8 mouse cellular contexts compared by ENCODE assay signal in genomic region chr8:111732406-111733085, GRCm38 (mm10). TPM values are rescaled to one million over a fixed set of nuclear protein-coding genes. Genes with fewer than 3 reads are reported as not detected.
DNase-seq lines count a peak whose midpoint lies in the region; ATAC-seq lines count a peak whose summit lies in the region.

No protein-coding gene starts in this region.

- H3K4me2 ChIP-seq in lung, embryonic 15.5 days, result peak overlapping the region; percentile 61
- H3K4me2 ChIP-seq in embryonic facial prominence, embryonic 13.5 days, result peak overlapping the region; percentile 74
- H3K4me2 ChIP-seq in hindbrain, embryonic 16.5 days (ENCODE audit: low read length), result peak overlapping the region; percentile 73
- peak overlapping the region; percentile 87 for H3K4me2 ChIP-seq in liver, embryonic 15.5 days

- H3K27me3 ChIP-seq in lung, embryonic 15.5 days, result no peaks in the 10 kb centered on the region
- H3K27me3 ChIP-seq in embryonic facial prominence, embryonic 13.5 days, result no peaks in the 10 kb centered on the region
- H3K27me3 ChIP-seq in hindbrain, embryonic 16.5 days (replicated peaks; ENCODE audit: control insufficient read depth, insufficient read depth, low read length), result no peaks in the 10 kb centered on the region
- H3K27me3 ChIP-seq in liver, embryonic 15.5 days, result peaks cover 94% of the 10 kb centered on the region

- H3K4me1 ChIP-seq in lung, embryonic 15.5 days, result peaks cover 91% of the 10 kb centered on the region
- H3K4me1 ChIP-seq in embryonic facial prominence, embryonic 13.5 days, result peaks cover 84% of the 10 kb centered on the region
- peaks cover 80% of the 10 kb centered on the region for H3K4me1 ChIP-seq in hindbrain, embryonic 16.5 days (ENCODE audit: control insufficient read depth, insufficient read depth, low read depth, low read length)
- peaks cover 66% of the 10 kb centered on the region for H3K4me1 ChIP-seq in liver, embryonic 15.5 days (replicated peaks)

- peak; percentile 8; the same call in 1 of the 2 replicates for ATAC-seq in lung, embryonic 15.5 days (ENCODE audit: borderline replicate concordance, extremely low read depth, low FRiP score, low TSS enrichment)
- no peak for ATAC-seq in embryonic facial prominence, embryonic 13.5 days (ENCODE audit: insufficient number of reproducible peaks, insufficient read depth, low FRiP score, low TSS enrichment, low read depth)
- ATAC-seq in hindbrain, embryonic 16.5 days, result no peak; the same call in 1 of the 2 replicates
- ATAC-seq in liver, embryonic 15.5 days (ENCODE audit: insufficient read depth), result no peak
- no peak for ATAC-seq in megakaryocyte progenitor cell, adult 5-6 weeks (replicated peaks; ENCODE audit: poor library complexity)

- H3K9me3 ChIP-seq in lung, embryonic 15.5 days, result no peaks in the 10 kb centered on the region
- no peaks in the 10 kb centered on the region for H3K9me3 ChIP-seq in embryonic facial prominence, embryonic 13.5 days
- no peaks in the 10 kb centered on the region for H3K9me3 ChIP-seq in hindbrain, embryonic 16.5 days (ENCODE audit: control insufficient read depth, low read length)
- H3K9me3 ChIP-seq in liver, embryonic 15.5 days (replicated peaks), result no peaks in the 10 kb centered on the region

- intact Hi-C loops in left cerebral cortex, postnatal 4 days (cut with DNase I), result no loop called here

- 13% methylated on average over 10 of the region's 10 CpGs for WGBS in lung, embryonic 15.5 days
- WGBS in embryonic facial prominence, embryonic 13.5 days, result 18% methylated on average over 10 of the region's 10 CpGs
- 24% methylated on average over 10 of the region's 10 CpGs for WGBS in hindbrain, embryonic 16.5 days
- WGBS in liver, embryonic 15.5 days (ENCODE audit: insufficient replicate concordance), result 18% methylated on average over 10 of the region's 10 CpGs

- peak overlapping the region; percentile 2; the same call in 1 of the 2 replicates for H3K9ac ChIP-seq in lung, embryonic 15.5 days
- peak overlapping the region; percentile 85 for H3K9ac ChIP-seq in embryonic facial prominence, embryonic 13.5 days
- peak overlapping the region; percentile 85 for H3K9ac ChIP-seq in hindbrain, embryonic 16.5 days (ENCODE audit: low read depth, low read length)
- peak overlapping the region; percentile 15; the same call in 1 of the 2 replicates for H3K9ac ChIP-seq in liver, embryonic 15.5 days

- H3K4me3 ChIP-seq in lung, embryonic 15.5 days, result peak overlapping the region; percentile 74
- H3K4me3 ChIP-seq in embryonic facial prominence, embryonic 13.5 days, result peak overlapping the region; percentile 74
- H3K4me3 ChIP-seq in hindbrain, embryonic 16.5 days (ENCODE audit: low read length), result peak overlapping the region; percentile 81
- H3K4me3 ChIP-seq in liver, embryonic 15.5 days (replicated peaks), result peak overlapping the region; percentile 63

- no peak for DNase-seq in lung, postnatal 25 days (ENCODE audit: low spot score)
- no peak for DNase-seq in spleen, adult 12 weeks (ENCODE audit: low spot score)
- DNase-seq in left cerebral cortex, postnatal 4 days, result no peak

- H3K36me3 ChIP-seq in lung, embryonic 15.5 days, result no peaks in the 10 kb centered on the region
- 0 out of 2 replicates have a peak, but pooled peaks cover 3% of the 10 kb centered on the region for H3K36me3 ChIP-seq in embryonic facial prominence, embryonic 13.5 days
- no peaks in the 10 kb centered on the region for H3K36me3 ChIP-seq in hindbrain, embryonic 16.5 days (ENCODE audit: control insufficient read depth, insufficient read depth, low read length)
- no peaks in the 10 kb centered on the region for H3K36me3 ChIP-seq in liver, embryonic 15.5 days (replicated peaks)

- H3K27ac ChIP-seq in lung, embryonic 15.5 days, result peak overlapping the region; percentile 90
- peak overlapping the region; percentile 80 for H3K27ac ChIP-seq in embryonic facial prominence, embryonic 13.5 days
- peak overlapping the region; percentile 86 for H3K27ac ChIP-seq in hindbrain, embryonic 16.5 days (ENCODE audit: low read depth, low read length)
- H3K27ac ChIP-seq in liver, embryonic 15.5 days (replicated peaks), result peak overlapping the region; percentile 41; the same call in 1 of the 2 replicates

RNA-seq across cellular contexts. Expression of gene Bcar1, which starts 11.1 kb away (rescaled TPM):
- polyA plus RNA-seq in lung, embryonic 15.5 days (2015; fragmentation: Nextera tagmentation; extraction: Ambion mirVana), result 40.7 and 42.6 TPM in 2 replicates
- 35.6 and 37.3 TPM in 2 replicates for polyA plus RNA-seq in embryonic facial prominence, embryonic 13.5 days (2015; fragmentation: Nextera tagmentation; extraction: Ambion mirVana)
- 37.6 and 50.0 TPM in 2 replicates for polyA plus RNA-seq in hindbrain, embryonic 16.5 days (2015; fragmentation: Nextera tagmentation; extraction: Ambion mirVana)
- polyA plus RNA-seq in liver, embryonic 15.5 days (2015; fragmentation: Nextera tagmentation; extraction: Ambion mirVana), result 7.8 and 10.2 TPM in 2 replicates
- 0.15 TPM in 1 of 2 replicates, not detected in the other for total RNA-seq in megakaryocyte progenitor cell, adult 5-6 weeks (2015)
- not detected in 2 replicates for total RNA-seq in megakaryocyte progenitor cell, adult 5-6 weeks (2017)
- total RNA-seq in left cerebral cortex, postnatal 4 days (2021), result 10 to 100 TPM; 58.2 to 59.7 TPM

RNA-seq across cellular contexts. Expression of gene Ctrb1, which starts 41.7 kb away (rescaled TPM):
- polyA plus RNA-seq in lung, embryonic 15.5 days (2015; fragmentation: Nextera tagmentation; extraction: Ambion mirVana), result 0.17 and 10.5 TPM in 2 replicates
- polyA plus RNA-seq in embryonic facial prominence, embryonic 13.5 days (2015; fragmentation: Nextera tagmentation; extraction: Ambion mirVana), result 1.2 TPM in 1 of 2 replicates, not detected in the other
- not detected in 2 replicates for polyA plus RNA-seq in hindbrain, embryonic 16.5 days (2015; fragmentation: Nextera tagmentation; extraction: Ambion mirVana)
- 3.0 and 32.8 TPM in 2 replicates for polyA plus RNA-seq in liver, embryonic 15.5 days (2015; fragmentation: Nextera tagmentation; extraction: Ambion mirVana)
- not detected in 2 replicates for total RNA-seq in megakaryocyte progenitor cell, adult 5-6 weeks (2015)
- total RNA-seq in megakaryocyte progenitor cell, adult 5-6 weeks (2017), result not detected in 2 replicates
- total RNA-seq in left cerebral cortex, postnatal 4 days (2021), result not detected

Comparison
In these comparisons a context has a peak if more than half of its experiments do, and no peak if none do; other contexts are left out.
1. H3K9ac ChIP-seq: peak in every context shown above with its lines; median percentile 85 in embryonic facial prominence, embryonic 13.5 days; 85 in hindbrain, embryonic 16.5 days; 15 in liver, embryonic 15.5 days; 2 in lung, embryonic 15.5 days.